ENCODE assay signal across 8 mouse cellular contexts in the genomic region with DNA sequence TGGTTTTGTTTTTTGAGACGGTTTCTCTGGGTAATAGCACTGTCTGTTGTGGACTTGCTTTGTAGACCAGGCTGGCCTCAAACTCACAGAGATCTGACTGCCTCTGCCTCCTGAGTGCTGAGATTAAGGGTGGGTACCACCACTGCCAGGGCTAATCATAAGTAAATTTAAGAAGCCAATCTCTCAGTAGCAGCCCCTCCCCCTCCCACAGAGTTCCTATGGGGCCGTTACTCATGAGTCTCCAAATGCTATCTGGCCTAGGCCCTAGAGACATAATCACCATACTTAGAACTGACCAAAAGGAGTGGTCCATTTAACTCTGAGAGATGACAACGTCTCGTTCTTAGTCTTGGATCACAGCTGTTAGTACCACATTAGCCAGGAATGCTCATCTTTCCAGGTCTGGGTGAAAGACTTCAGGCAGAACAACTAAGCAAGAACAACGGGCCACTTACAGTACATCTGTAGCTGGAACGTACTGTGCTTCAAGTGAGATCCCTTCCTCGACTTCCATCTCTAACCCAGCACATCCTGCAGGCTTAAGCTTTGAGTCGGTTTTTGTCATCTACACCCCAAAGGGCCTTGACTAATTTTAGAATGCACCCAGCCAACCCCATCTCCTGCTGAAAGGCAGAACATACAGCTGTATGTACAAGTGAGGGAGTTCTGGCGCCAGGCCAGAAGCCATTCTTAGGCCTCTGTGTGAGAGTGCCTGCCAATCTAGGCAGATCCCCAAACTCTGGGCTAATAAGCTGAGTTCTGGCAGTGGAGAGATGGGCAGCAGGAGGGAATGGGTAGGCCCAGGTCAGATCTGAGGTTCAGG.
A peak's percentile ranks its signal among the peaks of the same experiment; 100 is the strongest.
DNase-seq lines count a peak whose midpoint lies in the region; ATAC-seq and TF ChIP-seq lines count a peak whose summit lies in the region.

No protein-coding gene starts in this region.

- no peaks in the 10 kb centered on the region for H3K9me3 ChIP-seq in intestine, embryonic 16.5 days (ENCODE audit: control insufficient read depth, low read length)
- no peaks in the 10 kb centered on the region for H3K9me3 ChIP-seq in intestine, postnatal 0 days (ENCODE audit: control insufficient read depth)
- no peaks in the 10 kb centered on the region for H3K9me3 ChIP-seq in heart, embryonic 16.5 days (replicated peaks; ENCODE audit: control insufficient read depth, low read length)

- 0 out of 2 replicates have a peak overlapping the region, but pooled peaks have one; percentile 14 for H3K9ac ChIP-seq in intestine, embryonic 16.5 days (ENCODE audit: low read depth, low read length)
- no peak overlapping the region for H3K9ac ChIP-seq in intestine, postnatal 0 days (ENCODE audit: low read depth, low read length)
- no peak overlapping the region for H3K9ac ChIP-seq in heart, embryonic 16.5 days (ENCODE audit: low read length)

- no peak for TF ChIP-seq CTCF in intestine, postnatal 0 days (IDR thresholded peaks at IDR 0.05; ENCODE audit: low read depth)
- TF ChIP-seq CTCF in brain, embryonic 14.5 days (IDR thresholded peaks at IDR 0.05; ENCODE audit: borderline replicate concordance, extremely low read depth, insufficient read depth, insufficient read length), result no peak

- H3K27me3 ChIP-seq in intestine, embryonic 16.5 days (replicated peaks; ENCODE audit: control insufficient read depth, insufficient read depth, low read length), result no peaks in the 10 kb centered on the region
- H3K27me3 ChIP-seq in intestine, postnatal 0 days (replicated peaks; ENCODE audit: control insufficient read depth, insufficient read depth, low read length), result no peaks in the 10 kb centered on the region
- H3K27me3 ChIP-seq in heart, embryonic 16.5 days (ENCODE audit: control insufficient read depth, insufficient read depth, low read length), result no peaks in the 10 kb centered on the region

- H3K4me3 ChIP-seq in intestine, embryonic 16.5 days (ENCODE audit: low read length), result no peak overlapping the region
- no peak overlapping the region for H3K4me3 ChIP-seq in intestine, postnatal 0 days (ENCODE audit: low read depth, low read length)
- H3K4me3 ChIP-seq in heart, embryonic 16.5 days (ENCODE audit: low read length), result no peak overlapping the region

- DNase-seq in B cell, adult 2 months, result peak; percentile 90
- DNase-seq in brain, embryonic 14.5 days (ENCODE audit: low read depth), result peak; percentile 92
- DNase-seq in lung, postnatal 10 days, result peak; percentile 68
- DNase-seq in telencephalon, adult 2 months (ENCODE audit: low read depth, low spot score), result peak; percentile 35
- no peak for DNase-seq in urinary bladder, adult 18-20 months (ENCODE audit: low spot score in 2 of 2)

- H3K4me1 ChIP-seq in intestine, embryonic 16.5 days (ENCODE audit: control insufficient read depth, insufficient read depth, low read length), result peaks cover 21% of the 10 kb centered on the region
- H3K4me1 ChIP-seq in intestine, postnatal 0 days (replicated peaks; ENCODE audit: control insufficient read depth, insufficient read depth, low read length), result 0 out of 2 replicates have a peak, but pooled peaks cover 3% of the 10 kb centered on the region
- H3K4me1 ChIP-seq in heart, embryonic 16.5 days (ENCODE audit: control insufficient read depth, insufficient read depth, low read length), result peaks cover 35% of the 10 kb centered on the region

- WGBS in intestine, embryonic 16.5 days, result 69% methylated on average over 9 of the region's 9 CpGs
- 73% methylated on average over 9 of the region's 9 CpGs for WGBS in intestine, postnatal 0 days
- WGBS in heart, embryonic 16.5 days, result 40% methylated on average over 9 of the region's 9 CpGs

- TF ChIP-seq POLR2A in brain, embryonic 14.5 days (IDR thresholded peaks at IDR 0.05; ENCODE audit: borderline replicate concordance, extremely low read depth, insufficient read depth, insufficient read length, poor library complexity, severe bottlenecking), result no peak

- H3K27ac ChIP-seq in intestine, embryonic 16.5 days (ENCODE audit: low read length), result peak overlapping the region; percentile 8; the same call in 1 of the 2 replicates
- no peak overlapping the region for H3K27ac ChIP-seq in intestine, postnatal 0 days (ENCODE audit: low read depth, low read length)
- H3K27ac ChIP-seq in heart, embryonic 16.5 days (ENCODE audit: low read length), result peak overlapping the region; percentile 77

- ATAC-seq in intestine, embryonic 16.5 days, result 0 out of 2 replicates have a peak, but pooled peaks have one; percentile 19
- ATAC-seq in intestine, postnatal 0 days, result no peak
- peak; percentile 76 for ATAC-seq in heart, embryonic 16.5 days (replicated peaks; ENCODE audit: extremely low read depth, insufficient read depth, low FRiP score)

- H3K36me3 ChIP-seq in intestine, embryonic 16.5 days (ENCODE audit: control insufficient read depth, insufficient read depth, low read length), result no peaks in the 10 kb centered on the region
- no peaks in the 10 kb centered on the region for H3K36me3 ChIP-seq in intestine, postnatal 0 days (ENCODE audit: control insufficient read depth, insufficient read depth)
- no peaks in the 10 kb centered on the region for H3K36me3 ChIP-seq in heart, embryonic 16.5 days (ENCODE audit: control insufficient read depth, insufficient read depth)

- no peak overlapping the region for H3K4me2 ChIP-seq in intestine, embryonic 16.5 days (ENCODE audit: low read depth, low read length)
- no peak overlapping the region for H3K4me2 ChIP-seq in intestine, postnatal 0 days (replicated peaks; ENCODE audit: low read depth)
- no peak overlapping the region for H3K4me2 ChIP-seq in heart, embryonic 16.5 days (ENCODE audit: low read depth, low read length)

Comparison
In these comparisons a context has a peak if more than half of its experiments do, and no peak if none do; other contexts are left out.
1. DNase-seq: peak in B cell, adult 2 months (2 of 2), brain, embryonic 14.5 days (single experiment), lung, postnatal 10 days (single experiment) and telencephalon, adult 2 months (single experiment); none in urinary bladder, adult 18-20 months (0 of 2).